In genomic region chr1:138996663-138997062, GRCm38 (mm10) we compare ENCODE assay signal across 21 mouse cellular contexts. TPM values are rescaled to one million over a fixed set of nuclear protein-coding genes. Genes with fewer than 3 reads are reported as not detected.
DNase-seq lines count a peak whose midpoint lies in the region; ATAC-seq and TF ChIP-seq lines count a peak whose summit lies in the region.
"Had no signal": no experiment of that assay in that cellular context is flagged by ENCODE, and none has a peak within 500 bp of the region (broad histone marks: within the 10 kb centered on the region; RNA-seq: fewer than 3 reads in every experiment).

No protein-coding gene starts in this region.

- no peak for ATAC-seq in midbrain, embryonic 11.5 days (ENCODE audit: low FRiP score)
- ATAC-seq in midbrain, postnatal 0 days (ENCODE audit: low FRiP score), result no peak
- ATAC-seq: forebrain, embryonic 14.5 days; forebrain, embryonic 16.5 days had no signal

- H3K27ac ChIP-seq in layer of hippocampus, adult 2 months, result peak overlapping the region; percentile 69; the same call in 1 of the 2 replicates
- no peak overlapping the region for H3K27ac ChIP-seq in midbrain, embryonic 11.5 days (ENCODE audit: low read depth, low read length)
- H3K27ac ChIP-seq in midbrain, postnatal 0 days (ENCODE audit: low read depth, low read length), result no peak overlapping the region
- H3K27ac ChIP-seq: embryonic facial prominence, embryonic 13.5 days; embryonic facial prominence, embryonic 15.5 days; forebrain, embryonic 10.5 days; forebrain, embryonic 12.5 days had no signal

- H3K9ac ChIP-seq in midbrain, embryonic 11.5 days (ENCODE audit: low read length), result no peak overlapping the region
- H3K9ac ChIP-seq in midbrain, postnatal 0 days (replicated peaks; ENCODE audit: low read length, poor library complexity, severe bottlenecking), result no peak overlapping the region
- H3K9ac ChIP-seq: embryonic facial prominence, embryonic 13.5 days; embryonic facial prominence, embryonic 15.5 days; forebrain, embryonic 12.5 days had no signal

- no peak overlapping the region for H3K4me3 ChIP-seq in layer of hippocampus, adult 2 months
- no peak overlapping the region for H3K4me3 ChIP-seq in midbrain, embryonic 11.5 days (ENCODE audit: low read depth, low read length)
- no peak overlapping the region for H3K4me3 ChIP-seq in midbrain, postnatal 0 days (ENCODE audit: low read depth, low read length)
- H3K4me3 ChIP-seq: embryonic facial prominence, embryonic 13.5 days; embryonic facial prominence, embryonic 15.5 days; erythroblast, embryonic 14.5 days; forebrain, embryonic 10.5 days; forebrain, embryonic 12.5 days had no signal

- no peaks in the 10 kb centered on the region for H3K36me3 ChIP-seq in midbrain, embryonic 11.5 days (ENCODE audit: control insufficient read depth, insufficient read depth, low read length)
- no peaks in the 10 kb centered on the region for H3K36me3 ChIP-seq in midbrain, postnatal 0 days (ENCODE audit: insufficient read depth, low read length)
- H3K36me3 ChIP-seq: embryonic facial prominence, embryonic 15.5 days; forebrain, embryonic 12.5 days had no signal

- no peak overlapping the region for H3K4me2 ChIP-seq in midbrain, embryonic 11.5 days
- no peak overlapping the region for H3K4me2 ChIP-seq in midbrain, postnatal 0 days (ENCODE audit: low read depth, low read length, poor library complexity, severe bottlenecking)
- H3K4me2 ChIP-seq: embryonic facial prominence, embryonic 13.5 days; embryonic facial prominence, embryonic 15.5 days; forebrain, embryonic 12.5 days had no signal

- H3K9me3 ChIP-seq in midbrain, embryonic 11.5 days (ENCODE audit: control insufficient read depth, low read length), result no peaks in the 10 kb centered on the region
- no peaks in the 10 kb centered on the region for H3K9me3 ChIP-seq in midbrain, postnatal 0 days (ENCODE audit: low read length)
- H3K9me3 ChIP-seq: embryonic facial prominence, embryonic 13.5 days; embryonic facial prominence, embryonic 15.5 days; forebrain, embryonic 12.5 days had no signal

- WGBS in midbrain, embryonic 11.5 days, result 96% methylated on average over 2 of the region's 2 CpGs
- 98% methylated on average over 2 of the region's 2 CpGs for WGBS in midbrain, postnatal 0 days

- no peak for DNase-seq in layer of hippocampus, adult 2 months (ENCODE audit: low spot score in 2 of 2)
- no peak for DNase-seq in layer of hippocampus, adult 8-10 months (ENCODE audit: low spot score in 2 of 2)
- peak; percentile 79 for DNase-seq in midbrain, embryonic 11.5 days (ENCODE audit: low spot score, missing footprints)
- DNase-seq in midbrain, postnatal 0 days (ENCODE audit: low spot score), result no peak
- DNase-seq: adrenal gland, adult 2 months; adrenal gland, postnatal 10 days; adrenal gland, postnatal 25 days; cerebellum, adult 11 months; cerebellum, adult 18-20 months; cerebellum, adult 8-10 months; cerebellum, adult 9-11 months; cerebellum, postnatal 14 days; cerebellum, postnatal 36 days; embryo, embryonic 11 days had no signal

- H3K4me1 ChIP-seq in midbrain, embryonic 11.5 days (ENCODE audit: control insufficient read depth, insufficient read depth, low read length), result peaks cover 22% of the 10 kb centered on the region
- peaks cover 4% of the 10 kb centered on the region; the same call in 1 of the 2 replicates for H3K4me1 ChIP-seq in midbrain, postnatal 0 days (ENCODE audit: insufficient read depth, low read length)
- H3K4me1 ChIP-seq: embryonic facial prominence, embryonic 15.5 days had no signal

- no peak for TF ChIP-seq CTCF in layer of hippocampus, adult 2 months (conservative IDR thresholded peaks at IDR 0.05)
- no peak for TF ChIP-seq CTCF in midbrain, postnatal 0 days (IDR thresholded peaks at IDR 0.05)

- H3K27me3 ChIP-seq in midbrain, embryonic 11.5 days (ENCODE audit: control insufficient read depth, insufficient read depth, low read length), result peaks cover 3% of the 10 kb centered on the region; the same call in 1 of the 2 replicates
- no peaks in the 10 kb centered on the region for H3K27me3 ChIP-seq in midbrain, postnatal 0 days (ENCODE audit: insufficient read depth, low read length)
- H3K27me3 ChIP-seq: embryonic facial prominence, embryonic 13.5 days; embryonic facial prominence, embryonic 15.5 days; forebrain, embryonic 12.5 days had no signal

RNA-seq across cellular contexts. Expression of gene Dennd1b, which starts 33.4 kb away (rescaled TPM):
- 10 to 100 TPM; 56.1 to 59.9 TPM for total RNA-seq in layer of hippocampus, adult 2 months (2021)
- total RNA-seq in layer of hippocampus, adult 8-10 months (2022), result 10 to 100 TPM; 45.2 to 65.3 (median 56.2) TPM
- 12.2 and 13.3 TPM in 2 replicates for polyA plus RNA-seq in midbrain, embryonic 11.5 days (2014; fragmentation: Nextera tagmentation; extraction: Ambion mirVana)
- total RNA-seq in midbrain, postnatal 0 days (2014; rRNA removed), result 16.6 and 19.8 TPM in 2 replicates
- polyA plus RNA-seq in midbrain, postnatal 0 days (2015; fragmentation: Nextera tagmentation; extraction: Ambion mirVana), result 7.8 and 8.9 TPM in 2 replicates
- polyA plus RNA-seq: erythroblast, embryonic 14.5 days had no signal
